Mouse (Mus musculus): ENCODE measurements around the gene Rfxank. TPM values are rescaled to one million over a fixed set of nuclear protein-coding genes. Genes with fewer than 3 reads are reported as not detected.

Rfxank gene
- polyA plus RNA-seq, 1 experiment from 2014 or later, result 18.3 TPM

- Histone ChIP-seq H3K27me3 (ENCODE audit: insufficient read depth, poor library complexity, severe bottlenecking) (peaks cover 100% of the 10 kb centered on the region), H3K4me1 (peaks cover 26% of the 10 kb centered on the region), H3K4me3 (no peak overlapping the region), H3K27ac (no peak overlapping the region), H3K36me3 (no peaks in the 10 kb centered on the region), H3K9me3 (no peaks in the 10 kb centered on the region)
- no peak for DNase-seq (ENCODE audit: low spot score)
- WGBS, result 8% methylated on average over 7 of the region's 7 CpGs
These were observed 51.7 kb downstream of the Rfxank start for GRCm38 (mm10) chr8:70087237-70087636.

DNA sequence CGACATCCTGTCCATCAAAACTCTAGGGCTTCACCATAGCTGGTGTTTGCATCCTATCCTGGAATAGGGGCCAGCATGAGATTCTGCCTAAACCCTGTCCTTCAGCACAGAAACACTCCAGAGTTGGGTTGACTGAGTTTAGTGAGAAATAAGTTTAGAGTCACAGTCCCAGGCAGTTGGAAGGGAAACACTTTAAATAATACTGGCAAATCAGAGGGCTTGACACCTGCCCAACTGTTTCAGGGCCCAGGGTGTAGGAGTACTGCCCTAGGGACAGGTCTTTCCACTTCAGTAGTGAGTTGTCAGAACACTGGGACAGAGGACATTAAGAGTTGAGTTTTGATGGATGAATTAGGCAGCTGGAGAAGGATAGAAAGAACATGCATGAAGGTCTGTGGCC is 52.8 kb downstream of the Rfxank start:
- no peaks in the 10 kb centered on the region for H3K36me3 ChIP-seq

DNA sequence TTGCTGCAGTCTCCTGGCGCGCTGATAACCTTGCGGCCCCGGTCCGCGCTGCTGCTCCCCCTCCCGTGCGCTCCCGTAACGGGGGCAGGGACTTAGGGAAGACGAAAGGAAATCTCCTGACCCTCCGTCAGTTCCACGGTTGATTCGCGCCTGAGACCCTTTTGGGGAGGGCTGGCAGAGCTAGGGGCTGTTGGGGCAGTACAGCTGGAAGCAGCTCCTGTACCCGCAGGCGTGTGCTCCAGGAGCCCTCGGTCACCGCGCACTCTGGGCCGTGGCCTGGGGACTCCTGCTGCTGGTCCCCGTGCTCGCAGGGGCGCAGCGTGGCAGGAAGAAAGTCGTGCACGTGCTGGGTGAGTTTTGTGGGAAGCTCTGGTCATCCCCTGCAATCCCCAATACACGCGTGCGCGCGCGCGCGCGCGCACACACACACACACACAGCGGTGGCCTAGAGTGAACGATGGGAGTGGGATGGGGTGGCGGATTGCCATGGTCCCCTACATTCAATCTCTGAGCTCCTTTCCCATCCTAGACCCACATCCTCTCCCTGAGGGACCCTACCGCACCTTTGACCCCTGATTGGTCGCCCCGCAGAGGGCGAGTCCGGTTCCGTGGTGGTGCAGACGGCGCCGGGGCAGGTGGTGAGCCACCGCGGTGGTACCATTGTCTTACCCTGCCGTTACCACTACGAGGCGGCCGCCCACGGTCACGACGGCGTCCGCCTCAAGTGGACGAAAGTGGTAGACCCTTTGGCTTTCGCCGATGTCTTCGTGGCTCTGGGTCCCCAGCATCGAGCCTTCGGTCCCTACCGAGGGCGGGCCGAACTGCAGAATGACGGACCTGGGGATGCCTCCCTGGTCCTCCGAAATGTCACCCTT is 54.5 kb downstream of the Rfxank start:
- no peaks in the 10 kb centered on the region for H3K36me3 ChIP-seq
- WGBS, result 2% methylated on average over 71 of the region's 71 CpGs
- no peak for DNase-seq (ENCODE audit: low spot score)
- no peaks in the 10 kb centered on the region for H3K9me3 ChIP-seq
- H3K27me3 ChIP-seq (ENCODE audit: insufficient read depth, poor library complexity, severe bottlenecking), result peaks cover 79% of the 10 kb centered on the region
- H3K27ac ChIP-seq, result no peak overlapping the region
- peaks cover 30% of the 10 kb centered on the region for H3K4me1 ChIP-seq
- peak overlapping the region; percentile 58 for H3K4me3 ChIP-seq

More for the DNA sequence above, 52.8 kb downstream of the Rfxank start:
- Histone ChIP-seq H3K9me3 (no peaks in the 10 kb centered on the region), H3K4me3 (no peak overlapping the region), H3K27me3 (ENCODE audit: insufficient read depth, poor library complexity, severe bottlenecking) (peaks cover 96% of the 10 kb centered on the region), H3K4me1 (peaks cover 26% of the 10 kb centered on the region), H3K27ac (no peak overlapping the region)
- whole genome bisulfite sequencing, result 58% methylated on average over 1 of the region's 1 CpGs
- DNase-seq (ENCODE audit: low spot score), result no peak

DNA sequence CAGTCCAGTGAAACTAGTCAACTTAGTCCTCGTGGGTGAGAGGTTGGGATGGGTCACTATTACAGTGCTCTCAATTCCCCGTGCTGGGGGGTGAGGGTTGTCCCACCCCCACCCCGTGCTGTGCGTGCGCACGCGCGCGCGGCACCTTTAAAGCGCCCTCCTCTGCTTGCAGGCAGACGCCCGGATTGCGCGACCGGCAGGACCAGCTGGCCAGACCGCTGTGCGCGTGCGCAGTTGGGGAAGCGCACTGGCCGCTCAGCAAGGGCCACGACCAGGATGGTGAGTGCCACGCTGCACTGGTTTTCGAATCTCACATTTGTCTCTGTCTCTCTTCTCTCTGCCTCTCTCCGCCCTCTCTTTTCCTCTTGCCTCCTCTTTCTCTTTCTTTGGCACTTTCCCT is 55.7 kb downstream of the Rfxank start, which contains the start of gene Hapln4:
TSS of gene Hapln4 (plus strand) at position 173 of the 400 bp plus-strand sequence.
- WGBS, result under 1% methylated on average over 26 of the region's 26 CpGs

GRCm38 (mm10) chr8:70081976-70082375 is 57.0 kb downstream of the Rfxank start:
- Histone ChIP-seq H3K36me3 (no peaks in the 10 kb centered on the region), H3K4me3 (no peak overlapping the region), H3K27me3 (ENCODE audit: insufficient read depth, poor library complexity, severe bottlenecking) (peaks cover 55% of the 10 kb centered on the region), H3K4me1 (peaks cover 33% of the 10 kb centered on the region), H3K9me3 (no peaks in the 10 kb centered on the region), H3K27ac (no peak overlapping the region)
- no peak for DNase-seq (ENCODE audit: low spot score)
- WGBS, result 85% methylated on average over 2 of the region's 2 CpGs

More for the DNA sequence above, 55.7 kb downstream of the Rfxank start, which contains the start of gene Hapln4:
- H3K9me3 ChIP-seq, result no peaks in the 10 kb centered on the region
- no peak for DNase-seq (ENCODE audit: low spot score)
- H3K4me3 ChIP-seq, result peak within 1 kb of the TSS; percentile 58
- no peaks in the 10 kb centered on the region for H3K36me3 ChIP-seq
- H3K27me3 ChIP-seq (ENCODE audit: insufficient read depth, poor library complexity, severe bottlenecking), result peaks cover 68% of the 10 kb centered on the region
- H3K4me1 ChIP-seq, result peaks cover 39% of the 10 kb centered on the region
- H3K27ac ChIP-seq, result no peak within 1 kb of the TSS

Small RNA genes within 50 kb of the gene (microRNA-seq; reads per million reads assigned to microRNA genes)
- gene Mir7066, result not detected

Other genes starting within 250 kb of the Rfxank start
- 2.7 and 2.9 TPM in 2 replicates for gene Tssk6, start 237.0 kb downstream of the Rfxank start, polyA plus RNA-seq (2016; fragmentation: Nextera tagmentation; extraction: Ambion mirVana)
- gene Ndufa13, start 236.6 kb downstream of the Rfxank start, polyA plus RNA-seq (2016; fragmentation: Nextera tagmentation; extraction: Ambion mirVana), result 217 and 256 TPM in 2 replicates
- 6.7 and 8.7 TPM in 2 replicates for gene Yjefn3, start 236.4 kb downstream of the Rfxank start, polyA plus RNA-seq (2016; fragmentation: Nextera tagmentation; extraction: Ambion mirVana)
- 47.5 and 49.0 TPM in 2 replicates for gene Gatad2a, start 142.8 kb downstream of the Rfxank start, polyA plus RNA-seq (2016; fragmentation: Nextera tagmentation; extraction: Ambion mirVana)
- gene Mau2, start 96.4 kb downstream of the Rfxank start, polyA plus RNA-seq (2016; fragmentation: Nextera tagmentation; extraction: Ambion mirVana), result 46.5 and 49.9 TPM in 2 replicates
- gene Sugp1, start 96.3 kb downstream of the Rfxank start, polyA plus RNA-seq (2016; fragmentation: Nextera tagmentation; extraction: Ambion mirVana), result 41.1 and 45.0 TPM in 2 replicates
- gene Tm6sf2, start 66.2 kb downstream of the Rfxank start, polyA plus RNA-seq (2016; fragmentation: Nextera tagmentation; extraction: Ambion mirVana), result 0.94 and 1.3 TPM in 2 replicates
- 0.30 and 0.62 TPM in 2 replicates for gene Hapln4, start 55.7 kb downstream of the Rfxank start, polyA plus RNA-seq (2016; fragmentation: Nextera tagmentation; extraction: Ambion mirVana)
- gene Ncan, start 18.3 kb downstream of the Rfxank start, polyA plus RNA-seq (2016; fragmentation: Nextera tagmentation; extraction: Ambion mirVana), result 0.06 and 0.29 TPM in 2 replicates
- 35.4 and 39.6 TPM in 2 replicates for gene Nr2c2ap, start 7.8 kb downstream of the Rfxank start, polyA plus RNA-seq (2016; fragmentation: Nextera tagmentation; extraction: Ambion mirVana)
- 39.6 and 43.9 TPM in 2 replicates for gene Borcs8, start 345 bp upstream of the Rfxank start, polyA plus RNA-seq (2016; fragmentation: Nextera tagmentation; extraction: Ambion mirVana)
- gene Mef2b, start 557 bp upstream of the Rfxank start, polyA plus RNA-seq (2016; fragmentation: Nextera tagmentation; extraction: Ambion mirVana), result 0.23 and 0.53 TPM in 2 replicates
- 93.9 and 123 TPM in 2 replicates for gene Tmem161a, start 33.2 kb upstream of the Rfxank start, polyA plus RNA-seq (2016; fragmentation: Nextera tagmentation; extraction: Ambion mirVana)
- 5.8 and 9.5 TPM in 2 replicates for gene Slc25a42, start 73.2 kb upstream of the Rfxank start, polyA plus RNA-seq (2016; fragmentation: Nextera tagmentation; extraction: Ambion mirVana)
- 34.7 and 34.8 TPM in 2 replicates for gene Sugp2, start 95.1 kb upstream of the Rfxank start, polyA plus RNA-seq (2016; fragmentation: Nextera tagmentation; extraction: Ambion mirVana)
- gene Armc6, start 95.3 kb upstream of the Rfxank start, polyA plus RNA-seq (2016; fragmentation: Nextera tagmentation; extraction: Ambion mirVana), result 29.5 and 31.6 TPM in 2 replicates
- gene Homer3, start 143.7 kb upstream of the Rfxank start, polyA plus RNA-seq (2016; fragmentation: Nextera tagmentation; extraction: Ambion mirVana), result 42.7 and 80.5 TPM in 2 replicates
- 40.5 and 47.5 TPM in 2 replicates for gene Ddx49, start 163.3 kb upstream of the Rfxank start, polyA plus RNA-seq (2016; fragmentation: Nextera tagmentation; extraction: Ambion mirVana)
- gene Cope, start 163.4 kb upstream of the Rfxank start, polyA plus RNA-seq (2016; fragmentation: Nextera tagmentation; extraction: Ambion mirVana), result 379 and 398 TPM in 2 replicates
- gene Cers1, start 176.6 kb upstream of the Rfxank start, polyA plus RNA-seq (2016; fragmentation: Nextera tagmentation; extraction: Ambion mirVana), result 1.4 TPM in 2 replicates
- gene Gdf1, start 190.7 kb upstream of the Rfxank start, polyA plus RNA-seq (2016; fragmentation: Nextera tagmentation; extraction: Ambion mirVana), result 1.9 and 4.2 TPM in 2 replicates
- 14.5 and 19.8 TPM in 2 replicates for gene Upf1, start 214.1 kb upstream of the Rfxank start, polyA plus RNA-seq (2016; fragmentation: Nextera tagmentation; extraction: Ambion mirVana)
- 0.43 and 1.2 TPM in 2 replicates for gene Comp, start 234.4 kb upstream of the Rfxank start, polyA plus RNA-seq (2016; fragmentation: Nextera tagmentation; extraction: Ambion mirVana)

Data from heart, embryonic 10.5 days (tissue).